Mouse (Mus musculus): ENCODE measurements at regions not wholly inside any gene's neighbourhood (a gene's known extent, or its start where the extent isn't known, plus 50 kb on each side); places are given as distances from the start of the nearest gene placed in this dataset.

- TF ChIP-seq CTCF (IDR thresholded peaks at IDR 0.05; ENCODE audit: extremely low read depth, insufficient read depth, low read length) (no peak), POLR2A (IDR thresholded peaks at IDR 0.05; ENCODE audit: extremely low read depth, insufficient read depth, low read length) (no peak)
Observed at GRCm38 (mm10) chr13:107873244-107873667, 171.0 kb upstream of the Smim15 start.

Data from cortical plate, adult 2 months (tissue).